Mouse (Mus musculus): Measurements from ENCODE around the gene Kif24. TPM values are rescaled to one million over a fixed set of nuclear protein-coding genes. Genes with fewer than 3 reads are reported as not detected.

The Kif24 gene
- polyA plus RNA-seq, 1 experiment: 0.44 TPM

DNA sequence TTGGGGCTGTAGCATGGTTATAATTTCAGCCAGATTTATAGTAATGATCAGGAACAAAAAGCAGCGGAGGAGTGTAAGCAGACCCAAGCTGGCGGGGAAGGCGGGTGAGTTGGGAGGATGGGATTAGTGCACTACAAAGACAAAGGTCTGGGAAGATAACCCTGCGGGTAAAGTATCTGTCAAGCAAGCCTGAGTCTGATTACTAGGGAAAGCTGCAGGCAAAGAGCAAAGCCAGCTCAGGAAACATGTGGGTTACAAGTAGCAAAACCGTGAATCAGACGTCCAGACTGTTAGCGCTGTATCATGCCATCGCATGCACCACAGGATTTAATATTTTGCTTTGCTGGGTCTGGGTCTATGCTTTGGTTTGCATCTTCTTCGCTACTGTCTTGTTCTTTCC is 58.1 kb downstream of the Kif24 start:
- Histone ChIP-seq H3K27ac (ENCODE audit: insufficient read depth, low read depth, low read length) (no peak overlapping the region), H3K36me3 (ENCODE audit: control insufficient read depth, insufficient read depth, low read length) (no peaks in the 10 kb centered on the region), H3K4me3 (ENCODE audit: insufficient read depth, low read depth, low read length) (no peak overlapping the region), H3K27me3 (replicated peaks; ENCODE audit: control insufficient read depth, insufficient read depth, low read length) (no peaks in the 10 kb centered on the region), H3K4me1 (ENCODE audit: control insufficient read depth, insufficient read depth, low read length) (no peaks in the 10 kb centered on the region)
- TF ChIP-seq POLR2A (IDR thresholded peaks at IDR 0.05; ENCODE audit: low read depth, low read length) (no peak), CTCF (conservative IDR thresholded peaks at IDR 0.05; ENCODE audit: insufficient read depth, insufficient read length, low read depth, low read length) (no peak)
- DNase-seq: no peak
- 86% methylated on average over 9 of the region's 9 CpGs for WGBS

DNA sequence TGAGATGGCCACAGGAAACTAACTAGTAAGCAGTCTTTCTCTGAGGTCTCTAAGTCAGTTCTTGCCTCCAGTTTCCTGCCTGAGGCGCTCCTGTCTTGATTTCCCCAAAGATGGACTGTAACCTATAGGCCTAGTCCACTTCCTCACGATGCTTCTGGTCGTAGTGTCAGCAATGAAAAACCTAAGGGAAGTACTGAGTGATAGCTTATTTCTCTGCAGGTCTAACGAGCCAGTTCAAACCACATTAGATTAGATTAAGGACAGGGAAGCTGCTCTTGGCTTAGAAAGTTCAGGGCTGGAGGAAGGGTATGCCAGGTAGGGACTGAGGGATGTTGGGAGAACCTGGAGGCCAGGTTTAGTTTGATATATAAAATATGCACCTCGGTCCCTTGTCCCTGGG is 63.1 kb downstream of the Kif24 start:
- Histone ChIP-seq H3K36me3 (ENCODE audit: control insufficient read depth, insufficient read depth, low read length) (no peaks in the 10 kb centered on the region), H3K4me3 (ENCODE audit: insufficient read depth, low read depth, low read length) (no peak overlapping the region), H3K27ac (ENCODE audit: insufficient read depth, low read depth, low read length) (no peak overlapping the region), H3K4me1 (ENCODE audit: control insufficient read depth, insufficient read depth, low read length) (no peaks in the 10 kb centered on the region), H3K27me3 (replicated peaks; ENCODE audit: control insufficient read depth, insufficient read depth, low read length) (no peaks in the 10 kb centered on the region)
- WGBS: 91% methylated on average over 5 of the region's 5 CpGs
- no peak for DNase-seq
- no peak for TF ChIP-seq CTCF (conservative IDR thresholded peaks at IDR 0.05; ENCODE audit: insufficient read depth, insufficient read length, low read depth, low read length)
- TF ChIP-seq POLR2A (IDR thresholded peaks at IDR 0.05; ENCODE audit: low read depth, low read length): no peak

- no peaks in the 10 kb centered on the region for H3K36me3 ChIP-seq (ENCODE audit: control insufficient read depth, insufficient read depth, low read length)
- no peaks in the 10 kb centered on the region for H3K27me3 ChIP-seq (replicated peaks; ENCODE audit: control insufficient read depth, insufficient read depth, low read length)
- H3K4me1 ChIP-seq (ENCODE audit: control insufficient read depth, insufficient read depth, low read length): no peaks in the 10 kb centered on the region
- TF ChIP-seq CTCF (conservative IDR thresholded peaks at IDR 0.05; ENCODE audit: insufficient read depth, insufficient read length, low read depth, low read length) (no peak), POLR2A (IDR thresholded peaks at IDR 0.05; ENCODE audit: low read depth, low read length) (no peak)
- no peak overlapping the region for H3K27ac ChIP-seq (ENCODE audit: insufficient read depth, low read depth, low read length)
- DNase-seq: no peak
- no peak overlapping the region for H3K4me3 ChIP-seq (ENCODE audit: insufficient read depth, low read depth, low read length)
Observed at GRCm38 (mm10) chr4:41401167-41401566, 63.5 kb downstream of the Kif24 start.

DNA sequence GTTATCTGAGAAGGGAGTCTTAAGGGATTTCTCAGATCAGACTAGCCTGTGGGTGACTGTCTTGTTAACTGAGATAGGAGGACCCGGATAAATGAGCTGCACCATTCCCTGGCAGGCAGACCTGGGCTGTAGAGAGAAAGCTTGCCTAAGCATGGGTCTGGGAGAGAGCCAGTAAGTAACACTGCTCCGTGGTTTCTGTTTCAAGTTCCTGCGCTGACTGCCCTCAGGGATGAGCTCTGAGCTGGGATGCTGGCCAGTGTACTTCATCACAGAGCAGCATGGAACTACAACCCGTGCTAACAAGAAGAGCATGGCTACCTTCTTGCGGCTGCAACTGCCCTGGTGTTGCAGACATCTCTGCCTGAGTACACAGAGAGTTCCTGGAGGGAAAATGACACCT is 64.8 kb downstream of the Kif24 start:
- no peak for DNase-seq
- H3K4me3 ChIP-seq (ENCODE audit: insufficient read depth, low read depth, low read length): no peak overlapping the region
- WGBS: 80% methylated on average over 5 of the region's 5 CpGs
- no peaks in the 10 kb centered on the region for H3K27me3 ChIP-seq (replicated peaks; ENCODE audit: control insufficient read depth, insufficient read depth, low read length)
- H3K4me1 ChIP-seq (ENCODE audit: control insufficient read depth, insufficient read depth, low read length): no peaks in the 10 kb centered on the region
- TF ChIP-seq POLR2A (IDR thresholded peaks at IDR 0.05; ENCODE audit: low read depth, low read length): no peak
- no peak for TF ChIP-seq CTCF (conservative IDR thresholded peaks at IDR 0.05; ENCODE audit: insufficient read depth, insufficient read length, low read depth, low read length)
- no peak overlapping the region for H3K27ac ChIP-seq (ENCODE audit: insufficient read depth, low read depth, low read length)
- H3K36me3 ChIP-seq (ENCODE audit: control insufficient read depth, insufficient read depth, low read length): no peaks in the 10 kb centered on the region

GRCm38 (mm10) chr4:41398353-41398752 is 66.3 kb downstream of the Kif24 start:
- Histone ChIP-seq H3K36me3 (ENCODE audit: control insufficient read depth, insufficient read depth, low read length) (no peaks in the 10 kb centered on the region), H3K4me3 (ENCODE audit: insufficient read depth, low read depth, low read length) (no peak overlapping the region), H3K27me3 (replicated peaks; ENCODE audit: control insufficient read depth, insufficient read depth, low read length) (no peaks in the 10 kb centered on the region), H3K27ac (ENCODE audit: insufficient read depth, low read depth, low read length) (no peak overlapping the region), H3K4me1 (ENCODE audit: control insufficient read depth, insufficient read depth, low read length) (no peaks in the 10 kb centered on the region)
- no peak for DNase-seq
- TF ChIP-seq POLR2A (IDR thresholded peaks at IDR 0.05; ENCODE audit: low read depth, low read length) (no peak), CTCF (conservative IDR thresholded peaks at IDR 0.05; ENCODE audit: insufficient read depth, insufficient read length, low read depth, low read length) (no peak)
- WGBS: 90% methylated on average over 6 of the region's 6 CpGs

- TF ChIP-seq POLR2A (IDR thresholded peaks at IDR 0.05; ENCODE audit: low read depth, low read length): no peak
- no peak for TF ChIP-seq CTCF (conservative IDR thresholded peaks at IDR 0.05; ENCODE audit: insufficient read depth, insufficient read length, low read depth, low read length)
- 81% methylated on average over 9 of the region's 9 CpGs for WGBS
- H3K4me3 ChIP-seq (ENCODE audit: insufficient read depth, low read depth, low read length): no peak overlapping the region
- no peaks in the 10 kb centered on the region for H3K27me3 ChIP-seq (replicated peaks; ENCODE audit: control insufficient read depth, insufficient read depth, low read length)
- no peaks in the 10 kb centered on the region; the same call in 1 of the 2 replicates for H3K36me3 ChIP-seq (ENCODE audit: control insufficient read depth, insufficient read depth, low read length)
- H3K4me1 ChIP-seq (ENCODE audit: control insufficient read depth, insufficient read depth, low read length): peaks cover 2% of the 10 kb centered on the region; the same call in 1 of the 2 replicates
- H3K27ac ChIP-seq (ENCODE audit: insufficient read depth, low read depth, low read length): no peak overlapping the region
- DNase-seq: no peak
Observed at GRCm38 (mm10) chr4:41394651-41395050, 70.0 kb downstream of the Kif24 start.

DNA sequence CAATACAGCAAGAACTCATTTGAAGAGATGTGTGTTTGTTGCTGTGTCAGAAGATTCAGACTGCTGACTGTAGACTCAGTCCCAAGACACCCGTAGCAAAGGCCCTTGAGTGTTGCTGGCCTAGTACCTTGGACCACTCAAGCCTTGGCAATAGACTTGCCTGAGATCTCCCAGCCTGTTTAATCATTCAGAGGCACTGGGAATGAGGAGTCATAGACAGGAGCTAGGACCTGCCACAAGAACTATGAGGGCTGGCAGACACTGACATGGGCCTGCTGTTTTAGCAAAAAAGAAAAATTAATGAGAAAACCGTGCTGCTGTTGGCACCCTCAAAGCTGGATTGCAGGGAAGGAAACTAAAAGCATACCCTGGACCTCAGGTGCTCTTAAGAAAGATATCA is 73.7 kb downstream of the Kif24 start:
- Histone ChIP-seq H3K27me3 (replicated peaks; ENCODE audit: control insufficient read depth, insufficient read depth, low read length) (no peaks in the 10 kb centered on the region), H3K4me1 (ENCODE audit: control insufficient read depth, insufficient read depth, low read length) (peaks cover 2% of the 10 kb centered on the region; the same call in 1 of the 2 replicates), H3K36me3 (ENCODE audit: control insufficient read depth, insufficient read depth, low read length) (peaks cover 1% of the 10 kb centered on the region; the same call in 1 of the 2 replicates), H3K27ac (ENCODE audit: insufficient read depth, low read depth, low read length) (no peak overlapping the region), H3K4me3 (ENCODE audit: insufficient read depth, low read depth, low read length) (no peak overlapping the region)
- peak; percentile 33 for DNase-seq
- TF ChIP-seq POLR2A (IDR thresholded peaks at IDR 0.05; ENCODE audit: low read depth, low read length): no peak
- no peak for TF ChIP-seq CTCF (conservative IDR thresholded peaks at IDR 0.05; ENCODE audit: insufficient read depth, insufficient read length, low read depth, low read length)
- WGBS: 70% methylated on average over 2 of the region's 2 CpGs
